Mouse (Mus musculus) left cerebral cortex, adult 6 months (tissue): ENCODE results near the gene Dop1a. TPM values are rescaled to one million over a fixed set of nuclear protein-coding genes. Genes with fewer than 3 reads are reported as not detected.

Source experiments
- long read RNA-seq, 2 experiments: library from polyadenylated mRNA; unstranded; transcript quantifications; one replicate each; pipeline ENCODE4 v2.0.0; 2019 to 2020
- polyA plus RNA-seq: library from polyadenylated mRNA; unstranded; fragments of <200 nt; fragmentation: Nextera tagmentation; gene quantifications from 2 replicates; pipeline ENCODE4 v1.2.3, GENCODE M21; 2021

Dop1a gene
- 5.5 and 6.3 TPM in 2 replicates for polyA plus RNA-seq
- long read RNA-seq, experiment 1, partial matches to known transcripts: 8 of 21 reads
- long read RNA-seq, experiment 1, other reads (novel, unspliced or antisense): 12 of 21 reads
- long read RNA-seq, experiment 2, partial matches to known transcripts: 15 of 19 reads
- long read RNA-seq, experiment 2, other reads (novel, unspliced or antisense): 3 of 19 reads

DNA sequence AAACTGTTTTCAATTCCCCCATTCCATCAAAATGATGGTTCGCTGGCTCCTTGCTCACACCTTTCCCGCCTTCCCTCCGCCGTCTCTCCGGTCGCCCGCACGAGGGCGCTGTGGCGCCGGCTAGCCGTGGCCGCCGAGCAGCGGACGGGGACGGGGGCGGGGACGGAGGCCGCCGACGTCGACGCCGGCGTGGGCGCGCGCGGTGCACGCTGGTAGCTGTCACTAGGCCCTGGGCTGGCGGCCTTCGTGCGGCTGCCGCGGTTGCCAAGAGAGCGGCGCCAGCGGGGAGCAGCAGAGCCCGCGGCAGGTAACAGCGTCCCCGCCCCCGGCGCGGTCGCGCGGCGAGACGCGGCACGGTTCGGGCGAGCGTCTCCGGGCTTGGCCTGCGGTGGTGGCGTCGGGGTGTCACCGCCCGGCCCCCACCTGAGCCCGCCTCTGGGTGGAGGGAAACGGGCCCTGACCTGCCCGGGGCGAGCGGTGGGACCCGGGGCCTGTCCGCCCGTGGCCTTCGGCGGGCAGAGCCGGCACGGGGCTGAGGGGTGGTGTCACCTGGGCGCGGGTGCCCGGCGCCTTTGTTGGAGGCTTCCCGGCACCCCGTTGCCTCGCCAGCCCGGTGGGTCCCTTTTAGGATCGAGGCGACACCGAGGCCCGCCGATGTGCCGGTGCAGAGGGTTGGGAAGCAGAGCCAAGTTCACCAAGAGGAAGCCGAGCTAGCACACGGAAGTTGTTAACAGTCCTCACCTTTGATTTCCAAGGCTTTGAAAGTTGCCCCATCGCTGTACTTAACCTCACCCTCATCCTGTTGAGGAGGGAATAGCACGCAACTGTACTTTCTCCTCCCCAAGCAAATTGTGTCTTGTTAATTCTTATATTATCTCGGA lies at the start of gene Dop1a:
TSS of gene Dop1a (plus strand) at position 165 of the 881 bp plus-strand sequence.

DNA sequence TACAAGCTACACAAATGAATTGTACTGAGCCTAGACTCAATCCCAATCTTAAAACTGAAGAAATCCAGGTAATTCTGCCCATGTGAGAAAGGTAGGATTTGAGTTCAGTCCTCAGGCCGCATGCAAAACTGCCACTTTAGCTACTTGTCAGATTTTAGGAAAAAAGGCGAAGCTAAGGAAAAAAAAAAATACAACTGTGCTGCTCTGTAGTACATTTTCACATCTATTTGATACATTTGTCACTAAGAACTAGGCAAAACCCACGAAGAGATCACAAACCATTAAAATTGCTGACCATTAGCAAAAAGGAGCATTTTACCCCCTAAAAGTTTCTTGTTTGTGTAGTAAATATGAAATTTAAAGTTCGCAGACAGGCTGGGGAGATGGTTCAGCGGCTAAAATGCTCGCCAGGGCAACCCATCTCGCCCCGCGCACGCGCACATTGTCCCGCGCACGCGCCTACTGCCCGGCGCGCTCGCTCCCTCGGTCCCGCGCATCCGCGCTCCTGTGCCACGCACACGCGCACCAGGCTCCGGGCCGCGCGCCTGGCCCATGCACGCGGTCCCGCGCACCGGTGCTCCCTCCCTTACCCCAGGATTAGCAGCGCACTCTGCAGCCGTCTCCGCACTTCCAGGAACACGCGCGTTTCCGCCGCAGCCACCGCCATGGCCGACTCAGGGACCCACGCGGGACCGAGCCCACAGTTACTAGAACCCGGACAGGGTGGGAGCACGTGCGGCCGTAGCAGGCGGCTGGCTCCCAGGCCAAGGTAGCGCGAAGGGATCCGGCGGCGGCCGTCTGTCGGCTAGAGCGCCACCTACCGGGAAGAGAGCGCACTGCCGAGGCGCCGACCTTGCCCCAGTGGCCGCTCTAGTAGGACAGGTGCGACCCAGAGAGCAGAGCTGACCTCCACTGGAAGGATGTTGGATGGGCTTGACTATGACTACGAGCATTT lies 2.5 kb upstream of the Dop1a start, which contains the start of gene Ube2cbp:
TSS of gene Ube2cbp (minus strand) at position 800 of the 955 bp plus-strand sequence.

DNA sequence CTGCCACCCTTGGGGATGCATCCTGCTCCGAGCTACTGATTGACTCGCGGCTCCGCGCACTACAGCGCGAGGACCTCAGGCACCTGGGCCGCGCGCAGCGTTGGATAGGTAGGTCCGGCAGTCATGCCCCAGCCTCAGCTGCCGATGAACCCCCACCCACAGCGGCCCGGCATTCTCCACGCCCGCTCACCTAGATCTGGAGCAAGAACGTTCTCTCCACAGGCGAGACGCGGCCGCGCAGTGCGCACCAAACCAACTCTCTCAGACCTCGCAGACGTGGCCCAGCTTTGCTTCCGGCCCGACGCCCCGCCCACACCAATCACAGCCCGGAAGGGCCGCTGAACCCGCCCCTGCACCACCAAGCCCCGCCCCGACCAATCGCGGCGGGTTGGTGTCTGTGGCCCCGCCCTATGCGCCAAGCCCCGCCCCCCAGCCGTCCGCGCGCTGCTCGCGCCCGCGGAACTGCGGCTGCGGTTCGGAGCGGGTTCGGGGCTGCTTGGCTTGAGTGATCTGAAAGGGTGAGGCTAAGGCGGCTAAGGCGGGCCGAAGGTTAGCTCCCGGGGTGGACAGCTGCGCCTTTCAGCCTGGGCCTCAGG lies 104.7 kb downstream of the Dop1a start, which contains the start of the genes Pgm3 and Rwdd2a:
TSS of gene Pgm3 (minus strand) at position 303 of the 596 bp plus-strand sequence.
TSS of gene Rwdd2a (plus strand) at position 452 of the 596 bp plus-strand sequence.

Other genes starting within 250 kb of the Dop1a start
- 2.2 and 2.4 TPM in 2 replicates for gene Ube2cbp, start 2.2 kb upstream of the Dop1a start, polyA plus RNA-seq
- gene Pgm3, start 104.7 kb downstream of the Dop1a start, polyA plus RNA-seq: 10.1 and 13.3 TPM in 2 replicates
- gene Rwdd2a, start 104.8 kb downstream of the Dop1a start, polyA plus RNA-seq: 56.2 and 56.6 TPM in 2 replicates
- gene Me1, start 228.8 kb downstream of the Dop1a start, polyA plus RNA-seq: 14.2 and 38.7 TPM in 2 replicates